10 mouse cellular contexts compared by ENCODE assay signal in genomic region chr13:100866311-100866710, GRCm38 (mm10). TPM values are rescaled to one million over a fixed set of nuclear protein-coding genes. Genes with fewer than 3 reads are reported as not detected.
DNase-seq lines count a peak whose midpoint lies in the region; ATAC-seq and TF ChIP-seq lines count a peak whose summit lies in the region.
"Had no signal": no experiment of that assay in that cellular context is flagged by ENCODE, and none has a peak within 500 bp of the region (broad histone marks: within the 10 kb centered on the region; RNA-seq: fewer than 3 reads in every experiment).

No protein-coding gene starts in this region.

- H3K27me3 ChIP-seq in intestine, embryonic 15.5 days (replicated peaks): no peaks in the 10 kb centered on the region
- no peaks in the 10 kb centered on the region for H3K27me3 ChIP-seq in intestine, postnatal 0 days (replicated peaks; ENCODE audit: control insufficient read depth, insufficient read depth, low read length)
- H3K27me3 ChIP-seq in hindbrain, embryonic 14.5 days (ENCODE audit: control insufficient read depth, insufficient read depth, low read length): no peaks in the 10 kb centered on the region
- no peaks in the 10 kb centered on the region for H3K27me3 ChIP-seq in midbrain, embryonic 11.5 days (ENCODE audit: control insufficient read depth, insufficient read depth, low read length)

- H3K4me3 ChIP-seq in intestine, embryonic 15.5 days (replicated peaks): no peak overlapping the region
- H3K4me3 ChIP-seq in intestine, postnatal 0 days (ENCODE audit: low read depth, low read length): no peak overlapping the region
- no peak overlapping the region for H3K4me3 ChIP-seq in hindbrain, embryonic 14.5 days (replicated peaks; ENCODE audit: low read length)
- H3K4me3 ChIP-seq in midbrain, embryonic 11.5 days (ENCODE audit: low read depth, low read length): no peak overlapping the region
- H3K4me3 ChIP-seq: heart, adult 2 months; midbrain, embryonic 10.5 days had no signal

- no peaks in the 10 kb centered on the region for H3K4me1 ChIP-seq in intestine, embryonic 15.5 days (replicated peaks)
- H3K4me1 ChIP-seq in intestine, postnatal 0 days (replicated peaks; ENCODE audit: control insufficient read depth, insufficient read depth, low read length): no peaks in the 10 kb centered on the region
- 0 out of 2 replicates have a peak, but pooled peaks cover 2% of the 10 kb centered on the region for H3K4me1 ChIP-seq in hindbrain, embryonic 14.5 days (replicated peaks; ENCODE audit: control insufficient read depth, insufficient read depth, low read length)
- H3K4me1 ChIP-seq in midbrain, embryonic 11.5 days (ENCODE audit: control insufficient read depth, insufficient read depth, low read length): no peaks in the 10 kb centered on the region
- H3K4me1 ChIP-seq: midbrain, embryonic 10.5 days had no signal

- H3K27ac ChIP-seq in intestine, embryonic 15.5 days: no peak overlapping the region
- H3K27ac ChIP-seq in intestine, postnatal 0 days (ENCODE audit: low read depth, low read length): no peak overlapping the region
- no peak overlapping the region for H3K27ac ChIP-seq in hindbrain, embryonic 14.5 days
- H3K27ac ChIP-seq in midbrain, embryonic 11.5 days (ENCODE audit: low read depth, low read length): no peak overlapping the region
- H3K27ac ChIP-seq: heart, adult 2 months; midbrain, embryonic 10.5 days had no signal

- 59% methylated on average over 6 of the region's 6 CpGs for WGBS in intestine, embryonic 15.5 days
- 63% methylated on average over 6 of the region's 6 CpGs for WGBS in intestine, postnatal 0 days
- WGBS in hindbrain, embryonic 14.5 days: 85% methylated on average over 6 of the region's 6 CpGs
- WGBS in midbrain, embryonic 11.5 days: 85% methylated on average over 6 of the region's 6 CpGs

- ATAC-seq in intestine, embryonic 15.5 days: 0 out of 2 replicates have a peak, but pooled peaks have one; percentile 25
- no peak for ATAC-seq in intestine, postnatal 0 days
- peak; percentile 95 for ATAC-seq in megakaryocyte, adult 5-6 weeks (ENCODE audit: poor library complexity, severe bottlenecking)
- ATAC-seq in hindbrain, embryonic 14.5 days (ENCODE audit: low FRiP score): no peak
- no peak for ATAC-seq in midbrain, embryonic 11.5 days (ENCODE audit: low FRiP score)

- no peaks in the 10 kb centered on the region for H3K36me3 ChIP-seq in intestine, embryonic 15.5 days
- H3K36me3 ChIP-seq in intestine, postnatal 0 days (ENCODE audit: control insufficient read depth, insufficient read depth): no peaks in the 10 kb centered on the region
- no peaks in the 10 kb centered on the region for H3K36me3 ChIP-seq in hindbrain, embryonic 14.5 days (replicated peaks; ENCODE audit: control insufficient read depth, insufficient read depth)
- H3K36me3 ChIP-seq in midbrain, embryonic 11.5 days (ENCODE audit: control insufficient read depth, insufficient read depth, low read length): no peaks in the 10 kb centered on the region
- H3K36me3 ChIP-seq: midbrain, embryonic 10.5 days had no signal

- DNase-seq in CD4-positive helper T cell, adult 2 months (ENCODE audit: low read depth, low spot score): peak; percentile 87
- DNase-seq in induced T-regulatory cell, adult 2 months (ENCODE audit: low read depth): peak; percentile 82
- no peak for DNase-seq in hindbrain, embryonic 14.5 days (ENCODE audit: low spot score)
- no peak for DNase-seq in frontal cortex, postnatal 25 days (ENCODE audit: low spot score in 2 of 2)
- DNase-seq in midbrain, embryonic 11.5 days (ENCODE audit: low spot score, missing footprints): no peak

- H3K9ac ChIP-seq in intestine, embryonic 15.5 days: no peak overlapping the region
- H3K9ac ChIP-seq in intestine, postnatal 0 days (ENCODE audit: low read depth, low read length): no peak overlapping the region
- H3K9ac ChIP-seq in hindbrain, embryonic 14.5 days: no peak overlapping the region
- H3K9ac ChIP-seq in midbrain, embryonic 11.5 days (ENCODE audit: low read length): no peak overlapping the region

- H3K9me3 ChIP-seq in intestine, embryonic 15.5 days: no peaks in the 10 kb centered on the region
- no peaks in the 10 kb centered on the region for H3K9me3 ChIP-seq in intestine, postnatal 0 days (ENCODE audit: control insufficient read depth)
- H3K9me3 ChIP-seq in hindbrain, embryonic 14.5 days (ENCODE audit: control insufficient read depth, low read length): no peaks in the 10 kb centered on the region
- no peaks in the 10 kb centered on the region for H3K9me3 ChIP-seq in midbrain, embryonic 11.5 days (ENCODE audit: control insufficient read depth, low read length)
- H3K9me3 ChIP-seq: midbrain, embryonic 10.5 days had no signal

- TF ChIP-seq CTCF in intestine, postnatal 0 days (IDR thresholded peaks at IDR 0.05; ENCODE audit: low read depth): no peak

- no peak overlapping the region for H3K4me2 ChIP-seq in intestine, embryonic 15.5 days (replicated peaks)
- no peak overlapping the region for H3K4me2 ChIP-seq in intestine, postnatal 0 days (replicated peaks; ENCODE audit: low read depth)
- no peak overlapping the region for H3K4me2 ChIP-seq in hindbrain, embryonic 14.5 days (replicated peaks)
- no peak overlapping the region for H3K4me2 ChIP-seq in midbrain, embryonic 11.5 days

RNA-seq across cellular contexts. Expression of gene Slc30a5, which starts 33.1 kb away (rescaled TPM):
- polyA plus RNA-seq in intestine, embryonic 15.5 days (2015; fragmentation: Nextera tagmentation; extraction: Ambion mirVana): 68.7 and 68.9 TPM in 2 replicates
- polyA plus RNA-seq in intestine, postnatal 0 days (2015; fragmentation: Nextera tagmentation; extraction: Ambion mirVana): 52.9 and 55.7 TPM in 2 replicates
- total RNA-seq in megakaryocyte, adult 5-6 weeks (2015): 73.0 and 85.6 TPM in 2 replicates
- total RNA-seq in megakaryocyte, adult 5-6 weeks (2017): 75.7 and 78.5 TPM in 2 replicates
- polyA plus RNA-seq in hindbrain, embryonic 14.5 days (2014; fragmentation: Nextera tagmentation; extraction: Ambion mirVana): 41.8 and 44.5 TPM in 2 replicates
- 45.7 and 46.2 TPM in 2 replicates for polyA plus RNA-seq in midbrain, embryonic 11.5 days (2014; fragmentation: Nextera tagmentation; extraction: Ambion mirVana)

Comparison
In these comparisons a context has a peak if more than half of its experiments do, and no peak if none do; other contexts are left out.
1. ATAC-seq: peak in intestine, embryonic 15.5 days (single experiment) and megakaryocyte, adult 5-6 weeks (single experiment); none in intestine, postnatal 0 days (single experiment), hindbrain, embryonic 14.5 days (single experiment) and midbrain, embryonic 11.5 days (single experiment).
2. DNase-seq: peak in CD4-positive helper T cell, adult 2 months (single experiment) and induced T-regulatory cell, adult 2 months (single experiment); none in hindbrain, embryonic 14.5 days (single experiment), frontal cortex, postnatal 25 days (0 of 2) and midbrain, embryonic 11.5 days (single experiment).